Mouse (Mus musculus) liver, adult 2 months (tissue): ENCODE results near the gene 2010005H15Rik.
"Not testable (repeated sequence)": the region's sequence is repeated elsewhere in the genome, so short reads cannot be mapped to it uniquely, and the experiment has no call there.

Experiments
- CTCF ChIP-seq: fragments of 200-500 bp; IDR thresholded peaks from 2 replicates; pipeline ENCODE4 v1.5.1; 2011; ENCODE audit warnings: low read depth, low read length, control low read depth
- POLR2A ChIP-seq: fragments of 200-500 bp; IDR thresholded peaks from 2 replicates; pipeline ENCODE4 v1.6.1; 2011; ENCODE audit warnings: low read length, control low read depth; ENCODE audit not compliant: insufficient read depth; ENCODE audit errors: extremely low read depth

GRCm38 (mm10) chr16:36221168-36221567 lies at the start of gene 2010005H15Rik:
- TF ChIP-seq CTCF, POLR2A: not testable (repeated sequence)
